Mouse (Mus musculus) effector memory CD4-positive, alpha-beta T cell, adult 7 months (primary cell): ENCODE results near the gene Olig2. TPM values are rescaled to one million over a fixed set of nuclear protein-coding genes. Genes with fewer than 3 reads are reported as not detected.

ENCODE experiments used
- polyA plus RNA-seq: library from polyadenylated mRNA; unstranded; fragments of 100-300 nt; shearing (Covaris generic); gene quantifications from one replicate; pipeline ENCODE4 v1.2.1, GENCODE M21; 2017

Gene Olig2
- not detected for polyA plus RNA-seq

DNA sequence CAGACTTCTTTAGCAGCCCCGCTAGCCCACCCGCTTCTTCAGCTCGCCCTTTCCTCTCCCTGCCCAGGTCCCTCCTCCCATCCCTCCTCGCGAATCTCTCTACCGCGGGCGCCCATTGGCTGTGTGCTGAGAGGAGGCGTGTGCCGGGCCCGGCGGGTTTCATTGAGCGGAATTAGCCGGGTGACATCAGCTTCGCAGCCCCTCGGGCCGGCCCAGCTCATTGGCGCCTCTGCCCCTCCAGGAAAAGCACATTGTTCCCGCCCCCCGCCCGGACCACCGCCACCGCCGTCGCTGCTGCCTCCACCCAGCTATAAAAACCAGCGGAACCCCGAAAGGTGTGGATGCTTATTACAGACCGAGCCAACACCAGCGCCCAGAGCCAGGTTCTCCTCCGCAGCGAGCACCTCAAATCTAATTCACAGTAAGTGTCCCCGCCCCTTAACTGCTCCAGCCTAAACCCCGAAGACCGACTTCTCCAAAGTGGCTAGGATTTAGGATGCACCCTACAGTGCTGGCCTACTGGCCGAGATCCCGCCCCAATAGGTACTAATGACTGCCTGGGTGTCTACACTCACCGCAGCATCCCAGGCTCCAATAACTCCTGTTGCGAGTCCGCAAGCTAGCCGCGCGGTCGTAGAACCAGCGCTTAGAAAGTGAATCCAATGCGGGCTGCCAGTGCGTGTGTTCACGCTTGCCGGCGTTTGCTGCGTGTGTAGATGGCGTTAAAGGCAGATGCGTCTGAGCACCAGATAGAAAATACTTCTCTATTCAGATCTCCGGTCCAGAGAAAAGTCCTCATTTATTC is at the start of gene Olig2:
Gene Olig2, plus strand, starts transcription at position 225 of the 805 bp plus-strand sequence.

DNA sequence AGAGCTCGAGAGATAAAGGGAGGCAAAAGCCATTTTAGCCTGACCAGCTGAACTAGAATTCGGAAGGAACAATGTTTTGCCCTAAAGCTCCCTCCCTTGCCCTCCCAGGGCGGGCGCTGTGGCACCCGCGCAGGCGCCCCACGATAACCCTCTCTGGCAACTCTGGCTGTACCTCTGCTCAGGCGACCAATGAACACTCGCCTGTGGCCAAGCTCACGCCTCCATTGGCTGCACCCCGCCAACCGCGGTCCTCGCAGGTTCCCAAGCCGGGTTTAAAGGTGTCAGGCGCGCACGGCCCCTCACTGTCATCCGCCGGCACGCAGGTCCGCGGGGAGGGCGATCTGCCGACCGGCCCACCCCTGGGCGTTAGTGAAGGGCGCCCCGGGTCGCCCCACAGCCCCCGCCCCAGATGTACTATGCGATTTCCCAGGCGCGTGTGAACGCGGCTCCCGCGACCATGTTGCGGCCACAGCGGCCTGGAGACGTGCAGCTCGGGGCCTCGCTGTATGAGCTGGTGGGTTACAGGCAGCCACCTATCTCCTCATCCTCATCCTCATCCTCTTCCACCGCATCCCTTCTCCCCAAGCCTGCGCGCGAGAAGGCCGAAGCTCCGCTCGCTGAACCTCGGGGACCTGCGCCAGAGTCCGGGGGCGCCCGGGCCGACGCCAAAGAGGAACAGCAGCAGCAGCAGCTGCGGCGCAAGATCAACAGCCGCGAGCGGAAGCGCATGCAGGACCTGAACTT is 44.4 kb downstream of the Olig2 start, which contains the start of gene Olig1:
Gene Olig1, plus strand, starts transcription at position 305 of the 744 bp plus-strand sequence.

Other genes with a start within 250 kb of the Olig2 start
- gene Synj1, start 214.1 kb upstream of the Olig2 start, polyA plus RNA-seq = 33.6 TPM
- gene Paxbp1, start 180.9 kb upstream of the Olig2 start, polyA plus RNA-seq = 97.0 TPM
- gene 4932438H23Rik, start 130.3 kb upstream of the Olig2 start, polyA plus RNA-seq = 0.46 TPM
- gene Olig1, start 44.3 kb downstream of the Olig2 start, polyA plus RNA-seq = not detected
- gene Ifnar2, start 147.3 kb downstream of the Olig2 start, polyA plus RNA-seq = 175 TPM
- not detected for gene Gm21970, start 166.3 kb downstream of the Olig2 start, polyA plus RNA-seq
- 93.1 TPM for gene Il10rb, start 180.7 kb downstream of the Olig2 start, polyA plus RNA-seq